Mouse (Mus musculus) heart, adult 11 months (tissue): ENCODE measurements around the gene Hoxb4.

Source experiments
- DNase-seq: peaks from one replicate; pipeline ENCODE4 v3.0.0; 2022

Gene Hoxb4

GRCm38 (mm10) chr11:96316696-96317607 is 1.1 kb upstream of the Hoxb4 start:
- DNase-seq, result no peak

GRCm38 (mm10) chr11:96318368-96319070 is 452 bp downstream of the Hoxb4 start:
- peak; percentile 98 for DNase-seq

GRCm38 (mm10) chr11:96319071-96319902 is 1.2 kb downstream of the Hoxb4 start:
- peak; percentile 91 for DNase-seq

GRCm38 (mm10) chr11:96319910-96320309 is 1.8 kb downstream of the Hoxb4 start:
- DNase-seq, result no peak

DNA sequence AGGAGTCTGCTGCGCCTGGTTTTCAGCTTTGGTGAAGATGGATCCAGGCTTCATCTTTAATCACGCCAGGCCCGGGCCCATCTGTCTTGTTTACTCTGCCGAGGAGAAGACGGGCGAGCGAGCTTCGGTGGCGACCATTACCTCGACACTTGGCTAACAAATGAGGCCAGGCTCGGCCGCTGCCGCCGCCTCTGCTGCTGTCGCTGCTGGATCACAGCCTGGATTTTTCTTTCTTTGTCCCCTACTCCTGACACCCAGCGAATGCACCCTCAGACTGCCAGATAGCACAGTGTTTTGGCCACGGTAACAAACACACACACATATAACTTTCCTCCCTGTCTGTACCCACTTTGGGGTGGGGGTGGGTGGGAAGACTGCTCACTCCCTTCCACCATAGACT is 2.6 kb downstream of the Hoxb4 start:
- DNase-seq, result no peak

DNA sequence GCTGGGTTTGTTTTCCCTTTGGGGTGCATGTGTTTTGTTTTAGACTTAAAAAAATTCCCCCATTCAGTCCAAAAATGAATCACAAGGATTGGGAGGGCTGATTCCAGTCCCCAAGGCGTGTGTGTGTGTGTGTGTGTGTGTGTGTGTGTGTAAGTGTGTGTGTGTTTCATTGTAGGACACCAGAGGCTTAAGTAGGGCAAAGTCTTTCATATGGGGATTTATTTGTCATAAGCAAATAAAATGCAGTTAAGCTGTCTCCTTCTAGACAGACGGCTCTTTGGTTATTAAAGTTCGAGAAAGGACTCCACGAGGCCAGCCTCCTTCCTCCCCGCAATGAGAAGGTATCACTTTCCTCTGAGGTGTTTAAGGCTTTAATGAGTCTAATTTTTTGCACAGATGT is 3.8 kb downstream of the Hoxb4 start:
- no peak for DNase-seq

DNA sequence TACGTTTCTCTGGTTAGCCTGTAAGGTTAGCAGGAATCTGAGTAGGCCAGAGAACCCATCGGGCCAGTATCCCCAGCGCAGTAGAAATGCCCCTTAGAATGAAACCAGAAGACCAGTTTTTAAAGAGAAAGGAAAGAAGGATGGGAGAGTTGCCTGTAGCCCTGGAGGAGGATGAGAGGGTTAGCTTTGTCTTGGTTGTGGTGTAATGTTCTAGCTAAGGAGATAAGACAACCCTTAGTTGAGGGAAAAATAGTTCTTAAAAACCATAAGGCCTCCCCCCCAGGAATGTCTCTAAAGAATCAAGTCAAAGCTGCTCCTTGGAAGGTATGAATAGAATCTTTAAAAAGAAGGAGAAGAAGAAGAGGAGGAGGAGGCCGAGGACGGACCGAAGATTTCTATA is 4.7 kb downstream of the Hoxb4 start:
- DNase-seq, result no peak

DNA sequence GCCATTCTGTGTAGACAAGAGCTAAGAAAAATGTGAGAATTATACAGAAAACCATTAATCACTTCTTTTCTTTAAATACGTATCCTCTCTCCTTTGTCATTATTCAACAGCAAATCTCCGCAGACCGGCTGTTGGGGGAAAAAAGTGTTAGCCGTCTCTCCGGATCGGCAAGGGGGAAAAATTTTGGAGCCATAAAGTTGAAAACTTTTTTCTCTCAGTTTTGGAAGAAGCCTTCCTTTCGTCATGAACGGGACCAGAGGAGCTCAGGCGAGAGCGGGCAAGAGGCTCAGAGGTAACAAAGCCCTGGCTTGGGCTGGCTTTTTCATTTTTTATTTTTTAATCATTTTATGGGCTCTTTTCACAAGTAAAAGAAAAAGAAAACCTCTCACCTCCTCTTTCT is 5.1 kb downstream of the Hoxb4 start, which contains the start of gene Hoxb3:
Gene Hoxb3, plus strand, starts transcription at position 173 of the 400 bp plus-strand sequence.
- no peak for DNase-seq

DNA sequence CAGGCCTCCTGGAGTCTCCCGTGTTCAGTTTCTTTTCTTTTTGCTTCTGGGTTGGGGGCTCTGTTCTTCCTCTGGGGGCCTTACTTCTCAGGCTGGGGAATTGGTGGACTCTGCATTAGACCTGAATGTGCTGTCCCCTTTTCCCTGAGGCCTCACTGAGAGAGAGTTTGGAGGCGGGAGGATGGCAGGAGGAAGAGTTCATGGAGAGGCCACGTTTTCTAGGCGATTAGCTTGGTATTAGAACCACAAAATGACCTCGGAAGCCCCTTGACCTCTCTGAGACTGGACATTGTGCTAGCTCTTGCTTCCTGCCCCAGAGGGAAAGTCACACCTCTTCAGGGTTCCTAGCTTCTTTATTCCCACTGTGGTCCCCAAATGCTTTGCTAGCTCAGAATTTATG is 6.1 kb downstream of the Hoxb4 start:
- no peak for DNase-seq

- no peak for DNase-seq
These were observed 6.9 kb downstream of the Hoxb4 start for GRCm38 (mm10) chr11:96324965-96325364.

GRCm38 (mm10) chr11:96325747-96326212 is 7.7 kb downstream of the Hoxb4 start:
- no peak for DNase-seq

GRCm38 (mm10) chr11:96326705-96327104 is 8.6 kb downstream of the Hoxb4 start:
- DNase-seq, result no peak

DNA sequence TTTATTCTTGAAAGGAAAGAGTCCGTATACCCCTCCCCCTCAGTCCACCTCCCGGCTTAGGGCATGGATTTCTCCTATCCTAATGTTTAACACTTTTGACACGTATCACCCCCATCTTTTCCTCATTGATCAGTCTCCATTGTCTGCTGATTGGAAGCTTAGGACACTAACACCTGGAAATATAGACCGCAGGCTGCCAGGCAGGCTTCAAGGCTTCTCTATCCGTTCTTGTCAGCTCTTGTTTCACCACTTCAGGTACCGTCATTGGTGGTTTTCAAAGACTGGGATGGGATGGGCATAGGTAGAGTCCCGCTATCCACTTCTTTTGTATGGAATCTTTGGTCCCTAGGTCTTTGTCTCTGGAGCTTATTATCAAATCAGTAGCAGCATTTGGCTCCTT is 9.1 kb downstream of the Hoxb4 start:
- DNase-seq, result no peak

- DNase-seq, result no peak
These were observed 9.7 kb downstream of the Hoxb4 start for GRCm38 (mm10) chr11:96327750-96328149.

DNA sequence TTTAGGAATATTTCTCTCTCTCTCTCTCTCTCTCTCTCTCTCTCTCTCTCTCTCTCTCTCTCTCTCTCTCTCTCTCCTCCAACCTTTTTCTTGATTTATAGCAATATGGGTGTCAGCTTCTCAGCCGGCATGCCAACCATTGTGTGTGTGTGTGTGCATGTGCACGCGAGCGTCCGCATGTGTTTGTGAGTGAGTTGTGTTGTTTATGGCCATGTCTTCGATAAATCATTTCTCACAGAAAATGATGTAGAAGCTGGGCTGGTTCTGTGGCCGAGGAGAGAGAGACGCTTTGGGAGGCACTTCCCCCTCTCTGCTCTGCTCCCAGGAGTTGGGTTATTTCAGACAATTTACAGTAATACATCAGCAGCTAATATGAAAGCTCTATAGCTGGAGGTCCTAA is 10.5 kb downstream of the Hoxb4 start:
- DNase-seq, result no peak

- no peak for DNase-seq
These were observed 14.0 kb downstream of the Hoxb4 start for GRCm38 (mm10) chr11:96332105-96332504.

DNA sequence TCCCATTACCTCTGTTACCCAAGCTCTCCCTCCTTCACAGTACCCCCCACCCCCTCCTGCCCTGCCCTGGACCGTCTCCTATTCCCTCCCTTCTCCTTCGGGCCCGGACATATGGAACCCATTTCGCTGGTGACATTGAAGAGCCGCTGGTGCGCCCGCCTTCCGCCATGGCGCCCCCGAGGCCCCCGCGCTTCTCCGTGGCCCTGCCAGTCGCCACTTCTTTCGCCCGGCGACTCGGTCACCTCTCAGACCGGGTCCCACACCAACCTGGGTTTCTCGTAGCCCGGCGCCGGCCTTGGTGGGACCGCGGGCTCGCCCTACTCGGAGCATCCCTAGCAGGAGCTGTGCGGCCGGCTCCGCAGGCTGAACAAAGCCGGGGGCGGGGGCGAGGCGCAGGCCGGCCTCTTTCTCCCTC is 14.6 kb downstream of the Hoxb4 start:
- DNase-seq, result peak; percentile 89

DNA sequence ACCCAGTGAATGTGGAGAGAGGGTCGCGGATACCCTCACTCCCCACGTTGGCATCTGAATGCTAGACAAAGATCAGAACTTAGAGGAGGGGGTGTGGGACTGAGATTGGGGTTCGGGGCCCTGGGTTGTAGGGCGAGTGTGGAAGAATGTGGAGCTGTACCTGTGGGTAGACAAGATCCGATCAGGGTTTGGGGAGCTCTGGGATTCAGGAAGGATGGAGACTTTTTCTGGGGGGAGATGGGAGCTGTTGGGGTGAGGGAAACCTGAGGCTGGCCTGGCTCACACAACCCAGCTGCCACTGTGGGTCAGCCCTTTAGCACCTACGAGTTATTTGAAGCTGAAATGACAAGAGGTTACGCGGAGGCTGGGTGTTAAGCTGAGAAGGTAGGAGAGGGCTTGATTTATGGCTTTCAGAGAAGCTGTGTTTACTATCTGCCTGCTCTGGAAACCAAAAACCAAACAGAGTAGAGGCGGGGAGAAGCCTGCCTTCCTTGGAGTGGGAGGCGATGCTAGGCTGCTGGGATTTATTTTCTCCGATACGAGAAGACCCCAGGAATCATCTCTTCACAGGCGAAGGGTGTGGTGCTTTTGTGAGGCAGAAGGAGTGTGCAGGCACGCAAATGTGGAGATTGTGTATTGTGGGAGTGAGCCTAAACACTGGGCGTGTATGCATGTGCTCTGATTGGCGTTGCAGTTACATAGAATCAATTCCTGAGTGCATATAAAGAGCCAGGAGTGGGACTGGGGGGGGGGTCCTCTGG is 15.4 kb downstream of the Hoxb4 start:
- DNase-seq, result no peak

DNA sequence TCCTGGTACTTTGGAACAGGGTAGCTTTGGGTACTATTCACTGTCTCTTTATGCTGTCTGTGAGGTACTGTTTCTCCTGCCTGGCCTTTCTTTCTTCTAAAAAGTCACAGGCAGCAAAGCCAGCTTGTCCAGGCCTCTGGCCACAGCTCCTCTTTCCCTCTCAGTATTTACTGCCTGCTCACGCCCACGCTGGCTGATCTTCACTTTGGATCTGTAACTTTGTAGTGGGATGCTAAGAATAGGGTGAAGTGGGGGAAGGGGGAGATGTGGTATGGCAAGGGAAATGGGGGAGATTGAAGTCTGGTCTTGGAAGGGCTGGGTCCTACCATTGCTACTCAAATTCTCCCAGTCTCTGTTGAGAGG is 15.9 kb downstream of the Hoxb4 start:
- no peak for DNase-seq

GRCm38 (mm10) chr11:96334998-96335397 is 16.9 kb downstream of the Hoxb4 start:
- DNase-seq, result no peak

DNA sequence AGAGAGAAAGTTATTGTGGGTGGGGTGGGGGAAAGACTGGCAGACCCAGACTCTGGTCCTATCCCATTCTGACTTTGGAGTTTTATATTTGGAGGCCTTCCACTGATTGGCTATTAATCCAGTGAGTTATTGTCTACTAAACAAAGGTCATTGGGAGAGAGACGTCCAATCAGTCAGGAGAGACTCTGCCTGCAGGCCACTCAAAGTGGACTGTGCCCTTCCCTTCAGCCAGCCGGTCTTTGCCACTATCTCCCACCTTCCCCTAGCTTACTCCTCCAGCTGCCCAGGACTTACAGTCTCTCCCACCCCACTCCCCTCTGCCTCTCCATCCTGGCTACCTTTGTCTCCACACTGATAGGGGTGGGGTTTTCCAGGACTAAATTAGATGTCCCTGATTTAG is 18.5 kb downstream of the Hoxb4 start:
- no peak for DNase-seq

DNA sequence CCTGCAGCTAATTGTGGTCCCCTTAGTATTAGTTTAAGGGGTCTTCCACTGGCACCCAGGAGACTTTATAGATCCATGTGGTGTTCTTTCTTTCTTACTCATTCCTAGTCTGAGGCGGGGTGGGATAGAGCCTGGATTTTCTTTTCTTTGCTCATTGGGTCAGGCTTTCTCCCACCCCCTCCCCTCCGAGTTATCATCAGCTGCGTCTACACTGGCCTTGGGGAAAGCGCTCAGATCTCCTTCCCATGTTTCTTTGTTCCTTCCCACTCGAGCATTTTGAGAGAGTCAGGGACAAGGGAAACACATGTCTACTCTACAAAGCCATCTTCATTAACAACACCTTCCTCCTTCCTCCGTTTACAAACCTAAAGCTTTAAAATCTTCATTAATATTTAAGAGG is 19.0 kb downstream of the Hoxb4 start:
- DNase-seq, result no peak
